Mouse (Mus musculus): ENCODE data around the gene Mymk. TPM values are rescaled to one million over a fixed set of nuclear protein-coding genes. Genes with fewer than 3 reads are reported as not detected.
A peak's percentile ranks its signal among the peaks of the same experiment; 100 is the strongest.

The Mymk gene
- polyA plus RNA-seq, 1 experiment from 2014 or later = not detected

DNA sequence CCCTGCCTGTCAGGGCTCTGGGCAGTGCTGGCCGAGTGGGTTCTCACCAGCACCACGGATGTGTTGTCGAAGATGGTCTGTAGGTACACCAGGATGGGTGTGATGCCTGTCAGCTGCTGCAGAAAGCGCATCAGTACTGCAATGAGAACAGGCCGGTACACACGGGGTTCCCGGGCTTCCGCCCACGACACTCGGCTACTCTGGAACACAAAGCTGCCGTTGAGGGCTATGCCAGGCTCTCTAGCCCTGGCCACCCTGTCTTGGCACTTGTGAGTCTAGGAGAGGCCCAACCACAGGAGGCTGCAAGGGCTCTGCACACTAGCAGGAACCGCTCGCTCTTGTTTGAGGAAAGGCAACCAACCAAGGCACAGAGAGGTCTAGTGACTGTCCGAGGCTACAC is 47.8 kb downstream of the Mymk start:
- 84% methylated on average over 14 of the region's 14 CpGs for WGBS
- no peak for DNase-seq (ENCODE audit: low spot score)
- H3K36me3 ChIP-seq (ENCODE audit: control insufficient read depth, insufficient read depth, low read length) = peaks cover 18% of the 10 kb centered on the region
- no peak overlapping the region for H3K9ac ChIP-seq (ENCODE audit: low read length)
- no peak overlapping the region for H3K4me2 ChIP-seq (ENCODE audit: low read length)
- no peak for ATAC-seq
- no peak overlapping the region for H3K4me3 ChIP-seq (ENCODE audit: low read depth, low read length)
- H3K4me1 ChIP-seq (ENCODE audit: control insufficient read depth, insufficient read depth, low read length) = no peaks in the 10 kb centered on the region
- no peaks in the 10 kb centered on the region for H3K27me3 ChIP-seq (replicated peaks; ENCODE audit: control insufficient read depth, insufficient read depth, low read length)
- no peaks in the 10 kb centered on the region for H3K9me3 ChIP-seq (replicated peaks; ENCODE audit: control insufficient read depth, low read length)
- no peak overlapping the region for H3K27ac ChIP-seq (ENCODE audit: low read depth, low read length)

- H3K4me3 ChIP-seq (ENCODE audit: low read depth, low read length) = no peak overlapping the region
- H3K27me3 ChIP-seq (replicated peaks; ENCODE audit: control insufficient read depth, insufficient read depth, low read length) = no peaks in the 10 kb centered on the region
- WGBS = 79% methylated on average over 6 of the region's 6 CpGs
- no peaks in the 10 kb centered on the region for H3K4me1 ChIP-seq (ENCODE audit: control insufficient read depth, insufficient read depth, low read length)
- no peak for ATAC-seq
- no peak overlapping the region for H3K9ac ChIP-seq (ENCODE audit: low read length)
- H3K36me3 ChIP-seq (ENCODE audit: control insufficient read depth, insufficient read depth, low read length) = peaks cover 33% of the 10 kb centered on the region
- DNase-seq (ENCODE audit: low spot score) = no peak
- H3K4me2 ChIP-seq (ENCODE audit: low read length) = no peak overlapping the region
- no peak overlapping the region for H3K27ac ChIP-seq (ENCODE audit: low read depth, low read length)
- H3K9me3 ChIP-seq (replicated peaks; ENCODE audit: control insufficient read depth, low read length) = no peaks in the 10 kb centered on the region
These were observed 49.4 kb downstream of the Mymk start for GRCm38 (mm10) chr2:27022612-27023011.

DNA sequence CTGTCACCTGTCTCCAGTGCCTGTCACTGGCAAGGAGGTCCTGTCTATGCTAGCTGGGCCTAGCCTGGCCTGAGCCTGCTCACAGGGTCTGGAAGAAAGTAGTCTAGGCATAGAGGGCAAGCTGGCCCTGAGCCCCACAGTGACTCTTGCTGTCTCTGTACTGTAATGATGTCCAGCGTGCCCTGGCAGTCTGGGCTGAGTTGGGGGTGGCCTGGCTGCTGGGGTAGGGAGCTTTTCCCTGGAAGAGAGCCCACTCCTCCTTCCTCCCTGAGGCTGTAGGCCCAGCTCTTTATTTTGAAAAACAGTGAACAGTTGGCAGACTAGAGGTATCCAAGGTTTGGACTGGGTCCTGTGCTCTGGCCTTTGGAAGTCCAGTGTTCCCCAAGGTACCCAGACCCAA is 50.9 kb downstream of the Mymk start:
- Histone ChIP-seq H3K9me3 (replicated peaks; ENCODE audit: control insufficient read depth, low read length) (no peaks in the 10 kb centered on the region), H3K4me1 (ENCODE audit: control insufficient read depth, insufficient read depth, low read length) (no peaks in the 10 kb centered on the region), H3K36me3 (ENCODE audit: control insufficient read depth, insufficient read depth, low read length) (peaks cover 48% of the 10 kb centered on the region), H3K27me3 (replicated peaks; ENCODE audit: control insufficient read depth, insufficient read depth, low read length) (no peaks in the 10 kb centered on the region), H3K27ac (ENCODE audit: low read depth, low read length) (no peak overlapping the region), H3K4me2 (ENCODE audit: low read length) (no peak overlapping the region), H3K4me3 (ENCODE audit: low read depth, low read length) (no peak overlapping the region), H3K9ac (ENCODE audit: low read length) (no peak overlapping the region)
- 84% methylated on average over 1 of the region's 1 CpGs for WGBS
- no peak for ATAC-seq
- DNase-seq (ENCODE audit: low spot score) = no peak

- DNase-seq (ENCODE audit: low spot score) (no peak), ATAC-seq (no peak)
- Histone ChIP-seq H3K27me3 (replicated peaks; ENCODE audit: control insufficient read depth, insufficient read depth, low read length) (no peaks in the 10 kb centered on the region), H3K9me3 (replicated peaks; ENCODE audit: control insufficient read depth, low read length) (no peaks in the 10 kb centered on the region), H3K36me3 (ENCODE audit: control insufficient read depth, insufficient read depth, low read length) (peaks cover 64% of the 10 kb centered on the region), H3K4me1 (ENCODE audit: control insufficient read depth, insufficient read depth, low read length) (no peaks in the 10 kb centered on the region), H3K4me3 (ENCODE audit: low read depth, low read length) (no peak overlapping the region), H3K4me2 (ENCODE audit: low read length) (no peak overlapping the region), H3K27ac (ENCODE audit: low read depth, low read length) (no peak overlapping the region), H3K9ac (ENCODE audit: low read length) (no peak overlapping the region)
- 87% methylated on average over 2 of the region's 2 CpGs for WGBS
These were observed 52.4 kb downstream of the Mymk start for GRCm38 (mm10) chr2:27019530-27019929.

GRCm38 (mm10) chr2:27017802-27018201 is 54.2 kb downstream of the Mymk start:
- no peaks in the 10 kb centered on the region for H3K27me3 ChIP-seq (replicated peaks; ENCODE audit: control insufficient read depth, insufficient read depth, low read length)
- no peaks in the 10 kb centered on the region for H3K4me1 ChIP-seq (ENCODE audit: control insufficient read depth, insufficient read depth, low read length)
- no peaks in the 10 kb centered on the region for H3K9me3 ChIP-seq (replicated peaks; ENCODE audit: control insufficient read depth, low read length)
- no peak overlapping the region for H3K27ac ChIP-seq (ENCODE audit: low read depth, low read length)
- DNase-seq (ENCODE audit: low spot score) = peak; percentile 74
- WGBS = 57% methylated on average over 5 of the region's 5 CpGs
- H3K9ac ChIP-seq (ENCODE audit: low read length) = no peak overlapping the region
- peaks cover 77% of the 10 kb centered on the region for H3K36me3 ChIP-seq (ENCODE audit: control insufficient read depth, insufficient read depth, low read length)
- no peak overlapping the region for H3K4me2 ChIP-seq (ENCODE audit: low read length)
- H3K4me3 ChIP-seq (ENCODE audit: low read depth, low read length) = no peak overlapping the region
- peak; percentile 57; the same call in 1 of the 2 replicates for ATAC-seq

Other genes starting within 250 kb of the Mymk start
- not detected in 2 replicates for gene Abo, start 207.2 kb downstream of the Mymk start, polyA plus RNA-seq (2014; fragmentation: Nextera tagmentation; extraction: Ambion mirVana)
- 15.4 and 17.2 TPM in 2 replicates for gene Surf6, start 169.3 kb downstream of the Mymk start, polyA plus RNA-seq (2014; fragmentation: Nextera tagmentation; extraction: Ambion mirVana)
- 159 and 161 TPM in 2 replicates for gene Med22, start 161.5 kb downstream of the Mymk start, polyA plus RNA-seq (2014; fragmentation: Nextera tagmentation; extraction: Ambion mirVana)
- gene Rpl7a, start 161.4 kb downstream of the Mymk start, polyA plus RNA-seq (2014; fragmentation: Nextera tagmentation; extraction: Ambion mirVana) = 626 and 738 TPM in 2 replicates
- gene Surf2, start 155.8 kb downstream of the Mymk start, polyA plus RNA-seq (2014; fragmentation: Nextera tagmentation; extraction: Ambion mirVana) = 53.3 and 54.0 TPM in 2 replicates
- 72.0 and 74.2 TPM in 2 replicates for gene Surf1, start 155.6 kb downstream of the Mymk start, polyA plus RNA-seq (2014; fragmentation: Nextera tagmentation; extraction: Ambion mirVana)
- 97.3 and 103 TPM in 2 replicates for gene Surf4, start 138.3 kb downstream of the Mymk start, polyA plus RNA-seq (2014; fragmentation: Nextera tagmentation; extraction: Ambion mirVana)
- gene Stkld1, start 138.1 kb downstream of the Mymk start, polyA plus RNA-seq (2014; fragmentation: Nextera tagmentation; extraction: Ambion mirVana) = 0.52 TPM in 1 of 2 replicates, not detected in the other
- 36.7 and 40.7 TPM in 2 replicates for gene Rexo4, start 107.8 kb downstream of the Mymk start, polyA plus RNA-seq (2014; fragmentation: Nextera tagmentation; extraction: Ambion mirVana)
- 0.53 TPM in 1 of 2 replicates, not detected in the other for gene Adamts13, start 98.8 kb downstream of the Mymk start, polyA plus RNA-seq (2014; fragmentation: Nextera tagmentation; extraction: Ambion mirVana)
- gene Cacfd1, start 62.3 kb downstream of the Mymk start, polyA plus RNA-seq (2014; fragmentation: Nextera tagmentation; extraction: Ambion mirVana) = 58.7 and 64.8 TPM in 2 replicates
- gene Slc2a6, start 44.2 kb downstream of the Mymk start, polyA plus RNA-seq (2014; fragmentation: Nextera tagmentation; extraction: Ambion mirVana) = 3.4 TPM in 2 replicates
- gene Adamtsl2, start 7.2 kb upstream of the Mymk start, polyA plus RNA-seq (2014; fragmentation: Nextera tagmentation; extraction: Ambion mirVana) = 10.4 TPM in 2 replicates
- 2.4 and 3.2 TPM in 2 replicates for gene Fam163b, start 70.3 kb upstream of the Mymk start, polyA plus RNA-seq (2014; fragmentation: Nextera tagmentation; extraction: Ambion mirVana)
- gene Dbh, start 93.1 kb upstream of the Mymk start, polyA plus RNA-seq (2014; fragmentation: Nextera tagmentation; extraction: Ambion mirVana) = not detected in 2 replicates
- gene Sardh, start 176.2 kb upstream of the Mymk start, polyA plus RNA-seq (2014; fragmentation: Nextera tagmentation; extraction: Ambion mirVana) = 4.2 and 4.7 TPM in 2 replicates

All from forebrain, embryonic 14.5 days (tissue).